1 mouse cellular context compared by ENCODE assay signal in genomic region chr8:110928435-110928834, GRCm38 (mm10).
TF ChIP-seq lines count a peak whose summit lies in the region.

No protein-coding gene starts in this region.

TF ChIP-seq in CH12.LX, 34 proteins besides CTCF, POLR2A, EP300 and RAD21 (continued from another document):
- TF ChIP-seq USF2 (conservative IDR thresholded peaks at IDR 0.05; ENCODE audit: low read depth, low read length) (no peak), TCF12 (IDR thresholded peaks at IDR 0.05; ENCODE audit: low read depth, low read length) (peak; percentile 70; the same call in 1 of the 2 replicates)
